Comparison of ENCODE assay signal across 16 mouse cellular contexts in the genomic region with DNA sequence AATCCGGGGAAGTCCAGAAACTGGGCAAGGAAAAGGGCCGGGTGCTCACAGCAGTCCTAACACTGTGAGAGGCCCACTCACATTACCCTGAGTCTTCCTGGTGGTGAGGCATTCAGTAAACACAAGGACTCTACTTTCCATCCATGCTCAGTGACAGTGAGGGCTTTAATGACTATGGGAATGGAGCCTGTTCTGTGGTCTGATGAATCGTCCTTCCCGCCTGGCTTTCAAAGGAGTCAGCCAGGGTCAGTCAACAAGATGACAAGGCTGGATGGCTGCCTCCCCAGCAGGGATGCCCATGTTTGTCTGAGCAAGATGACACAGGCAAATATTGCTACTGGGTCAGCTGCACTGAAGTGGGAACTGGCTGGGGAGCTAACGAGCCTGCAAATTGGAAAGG.
DNase-seq lines count a peak whose midpoint lies in the region; ATAC-seq and TF ChIP-seq lines count a peak whose summit lies in the region.
"Had no signal": no experiment of that assay in that cellular context is flagged by ENCODE, and none has a peak within 500 bp of the region (broad histone marks: within the 10 kb centered on the region; RNA-seq: fewer than 3 reads in every experiment).

No protein-coding gene starts in this region.

- no peaks in the 10 kb centered on the region for H3K9me3 ChIP-seq in forebrain, embryonic 10.5 days
- H3K9me3 ChIP-seq in forebrain, embryonic 11.5 days (ENCODE audit: control insufficient read depth, low read length), result no peaks in the 10 kb centered on the region
- H3K9me3 ChIP-seq: embryonic facial prominence, embryonic 10.5 days had no signal

- no peak for DNase-seq in forebrain, embryonic 10.5 days (ENCODE audit: extremely low spot score, low spot score)
- no peak for DNase-seq in forebrain, embryonic 11.5 days (ENCODE audit: low spot score)
- DNase-seq in Muller cell, postnatal 12 days (ENCODE audit: inconsistent ontology term), result peak; percentile 95
- peak; percentile 50 for DNase-seq in Patski (ENCODE audit: low read depth, low spot score)
- peak; percentile 9 for DNase-seq in embryo, embryonic 10.5 days (ENCODE audit: low spot score)
- no peak for DNase-seq in right cerebral cortex, postnatal 25 days
- no peak for DNase-seq in heart, postnatal 10 days
- DNase-seq: forebrain, postnatal 0 days; gastrocnemius, adult 2 months; kidney, postnatal 10 days; thymus, adult 2 months had no signal

- in situ Hi-C loops in Patski (cut with MboI; ENCODE audit: low pct_unique_long_range_greater_than_20kb), result no loop called here

- no peak overlapping the region for H3K4me2 ChIP-seq in forebrain, embryonic 11.5 days (ENCODE audit: low read depth, low read length, severe bottlenecking)

- H3K27me3 ChIP-seq in forebrain, embryonic 10.5 days (ENCODE audit: poor library complexity, severe bottlenecking), result no peaks in the 10 kb centered on the region
- H3K27me3 ChIP-seq in forebrain, embryonic 11.5 days (ENCODE audit: control insufficient read depth, insufficient read depth, low read length), result no peaks in the 10 kb centered on the region
- H3K27me3 ChIP-seq in Patski, result no peaks in the 10 kb centered on the region

- peaks cover 11% of the 10 kb centered on the region for H3K4me1 ChIP-seq in forebrain, embryonic 10.5 days
- H3K4me1 ChIP-seq in forebrain, embryonic 11.5 days (replicated peaks; ENCODE audit: control insufficient read depth, insufficient read depth, low read length), result no peaks in the 10 kb centered on the region
- H3K4me1 ChIP-seq: embryonic facial prominence, embryonic 10.5 days had no signal

- CTCF ChIA-PET in Patski (lab: Charles Lee), result interaction anchor here (1.0 kb wide), 1 partner anchor 9 kb away, joined by 3 read pairs; no protein-coding TSS in a partner anchor

- intact Hi-C loops in heart, postnatal 10 days (cut with DNase I), result no loop called here

- H3K4me3 ChIP-seq in forebrain, embryonic 10.5 days, result no peak overlapping the region
- no peak overlapping the region for H3K4me3 ChIP-seq in forebrain, embryonic 11.5 days (ENCODE audit: low read depth, low read length)
- H3K4me3 ChIP-seq: embryonic facial prominence, embryonic 10.5 days; erythroblast, embryonic 14.5 days; gastrocnemius, adult 2 months; midbrain, embryonic 10.5 days had no signal

- no peaks in the 10 kb centered on the region for H3K36me3 ChIP-seq in forebrain, embryonic 10.5 days (replicated peaks)
- no peaks in the 10 kb centered on the region for H3K36me3 ChIP-seq in forebrain, embryonic 11.5 days (ENCODE audit: control insufficient read depth, insufficient read depth, low read length)
- H3K36me3 ChIP-seq: embryonic facial prominence, embryonic 10.5 days; midbrain, embryonic 10.5 days had no signal

- H3K9ac ChIP-seq in forebrain, embryonic 11.5 days (ENCODE audit: low read length), result no peak overlapping the region
- H3K9ac ChIP-seq: forebrain, postnatal 0 days had no signal

- peak overlapping the region; percentile 15; the same call in 1 of the 2 replicates for H3K27ac ChIP-seq in forebrain, embryonic 10.5 days
- no peak overlapping the region for H3K27ac ChIP-seq in forebrain, embryonic 11.5 days (ENCODE audit: low read depth, low read length)
- H3K27ac ChIP-seq: embryonic facial prominence, embryonic 10.5 days; gastrocnemius, adult 2 months; midbrain, embryonic 10.5 days had no signal

- WGBS in forebrain, embryonic 10.5 days, result 60% methylated on average over 5 of the region's 5 CpGs
- WGBS in forebrain, embryonic 11.5 days, result 53% methylated on average over 5 of the region's 5 CpGs

- TF ChIP-seq CTCF in Patski (IDR thresholded peaks at IDR 0.05), result no peak

- ATAC-seq in forebrain, embryonic 11.5 days (replicated peaks; ENCODE audit: low FRiP score), result no peak
- peak; percentile 70 for ATAC-seq in Patski
- ATAC-seq: CD4-positive, CD25-positive, alpha-beta regulatory T cell, adult 4 months; forebrain, postnatal 0 days; intestine, postnatal 0 days had no signal

- POLR2A ChIA-PET in Patski (lab: Charles Lee), result no interaction called here

Comparison
In these comparisons a context has a peak if more than half of its experiments do, and no peak if none do; other contexts are left out.
1. DNase-seq: peak in Muller cell, postnatal 12 days (single experiment), Patski (single experiment) and embryo, embryonic 10.5 days (single experiment); none in forebrain, embryonic 10.5 days (single experiment), forebrain, embryonic 11.5 days (single experiment), right cerebral cortex, postnatal 25 days (single experiment) and heart, postnatal 10 days (0 of 2).